Mouse (Mus musculus) kidney, adult 9 months (tissue): Measurements from ENCODE around the gene Slc45a1.
"Not testable (repeated sequence)": the region's sequence is repeated elsewhere in the genome, so short reads cannot be mapped to it uniquely, and the experiment has no call there.

Experiments
- DNase-seq: peaks from one replicate; pipeline ENCODE4 v3.0.0; 2022

Slc45a1 gene

GRCm38 (mm10) chr4:150603366-150604061 lies 48.5 kb downstream of the Slc45a1 start:
- DNase-seq: no peak

GRCm38 (mm10) chr4:150601489-150601888 lies 50.5 kb downstream of the Slc45a1 start:
- no peak for DNase-seq

GRCm38 (mm10) chr4:150600503-150600902 lies 51.5 kb downstream of the Slc45a1 start:
- not testable (repeated sequence) for DNase-seq

- peak; percentile 55 for DNase-seq
Measured at GRCm38 (mm10) chr4:150599119-150599992, 52.6 kb downstream of the Slc45a1 start.

- DNase-seq: no peak
Measured at GRCm38 (mm10) chr4:150598686-150599085, 53.3 kb downstream of the Slc45a1 start.

- DNase-seq: no peak
Measured at GRCm38 (mm10) chr4:150595991-150596390, 56.0 kb downstream of the Slc45a1 start.

- no peak for DNase-seq
Measured at GRCm38 (mm10) chr4:150595071-150595470, 56.9 kb downstream of the Slc45a1 start.

- no peak for DNase-seq
Measured at GRCm38 (mm10) chr4:150594298-150594829, 57.6 kb downstream of the Slc45a1 start.

- no peak for DNase-seq
Measured at GRCm38 (mm10) chr4:150593473-150594217, 58.3 kb downstream of the Slc45a1 start.

- no peak for DNase-seq
Measured at GRCm38 (mm10) chr4:150592087-150592486, 59.9 kb downstream of the Slc45a1 start.

- no peak for DNase-seq
Measured at GRCm38 (mm10) chr4:150591602-150592001, 60.4 kb downstream of the Slc45a1 start.

- peak; percentile 79 for DNase-seq
Measured at GRCm38 (mm10) chr4:150590621-150591282, 61.2 kb downstream of the Slc45a1 start.

GRCm38 (mm10) chr4:150588300-150588621 lies 63.7 kb downstream of the Slc45a1 start:
- no peak for DNase-seq

GRCm38 (mm10) chr4:150587597-150588299 lies 64.2 kb downstream of the Slc45a1 start:
- DNase-seq: no peak

GRCm38 (mm10) chr4:150586275-150586674 lies 65.7 kb downstream of the Slc45a1 start:
- no peak for DNase-seq

- DNase-seq: no peak
Measured at GRCm38 (mm10) chr4:150585800-150586199, 66.2 kb downstream of the Slc45a1 start.

- no peak for DNase-seq
Measured at GRCm38 (mm10) chr4:150583777-150584135, 68.2 kb downstream of the Slc45a1 start.

GRCm38 (mm10) chr4:150582966-150583776 lies 68.8 kb downstream of the Slc45a1 start:
- peak; percentile 96 for DNase-seq

GRCm38 (mm10) chr4:150581931-150582723 lies 69.8 kb downstream of the Slc45a1 start:
- DNase-seq: peak; percentile 77
